Mouse (Mus musculus): ENCODE results near the gene Slpi.

- no peak for TF ChIP-seq CTCF (IDR thresholded peaks at IDR 0.05; ENCODE audit: low read depth, low read length)
- TF ChIP-seq POLR2A (IDR thresholded peaks at IDR 0.05; ENCODE audit: extremely low read depth, insufficient read depth, low read length) = no peak
These were observed 16.2 kb upstream of the Slpi start, which contains the start of gene Matn4 for GRCm38 (mm10) chr2:164405060-164405459.

Measured in liver, adult 2 months (tissue).